Mouse (Mus musculus) urinary bladder, postnatal 0 days (tissue): ENCODE results near the gene H2-M10.6. TPM values are rescaled to one million over a fixed set of nuclear protein-coding genes. Genes with fewer than 3 reads are reported as not detected.

Experiments
- polyA plus RNA-seq: library from polyadenylated mRNA; unstranded; fragments of >200 nt; fragmentation: Nextera tagmentation; extraction: Ambion mirVana; gene quantifications from 2 replicates; pipeline ENCODE4 v1.2.1, GENCODE M21; 2015

H2-M10.6 gene
- polyA plus RNA-seq, result not detected in 2 replicates

GRCm38 (mm10) chr17:36811871-36812270 is at the start of gene H2-M10.6:
Gene H2-M10.6, plus strand, starts transcription at chr17:36812171.

DNA sequence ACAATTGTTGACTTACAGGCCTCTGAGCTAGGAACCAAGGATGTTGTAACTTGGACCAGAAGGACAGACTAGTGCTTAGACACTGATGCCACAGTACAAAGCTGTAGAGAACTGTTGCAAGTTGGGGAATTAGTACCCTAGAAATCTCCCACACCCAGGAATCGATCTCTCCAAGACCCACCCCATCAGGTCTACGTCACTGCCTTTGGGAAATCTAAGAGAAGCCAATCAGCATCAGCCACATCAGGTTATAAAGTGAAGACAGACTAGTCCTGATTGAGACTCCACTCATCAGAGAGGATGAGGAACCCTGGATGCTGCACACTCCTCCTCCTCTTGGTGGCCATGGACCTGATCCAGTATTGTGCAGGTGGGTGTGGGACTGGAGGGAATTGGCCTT is 39.4 kb upstream of the H2-M10.6 start, which contains the start of gene H2-M10.5:
TSS of gene H2-M10.5 (plus strand) at position 301 of the 400 bp plus-strand sequence.

GRCm38 (mm10) chr17:36836874-36837647 is 25.1 kb downstream of the H2-M10.6 start, which contains the start of gene Trim26:
Gene Trim26, plus strand, starts transcription at chr17:36837134.

Other genes starting within 250 kb of the H2-M10.6 start
- gene H2-M9, start 169.5 kb upstream of the H2-M10.6 start, polyA plus RNA-seq, result not detected in 2 replicates
- gene H2-M1, start 140.0 kb upstream of the H2-M10.6 start, polyA plus RNA-seq, result not detected in 2 replicates
- gene H2-M10.5, start 39.3 kb upstream of the H2-M10.6 start, polyA plus RNA-seq, result not detected in 2 replicates
- 26.9 and 28.6 TPM in 2 replicates for gene Trim26, start 25.0 kb downstream of the H2-M10.6 start, polyA plus RNA-seq
- 0.06 TPM in 1 of 2 replicates, not detected in the other for gene Trim15, start 55.0 kb downstream of the H2-M10.6 start, polyA plus RNA-seq
- 0.52 and 1.4 TPM in 2 replicates for gene Trim10, start 57.4 kb downstream of the H2-M10.6 start, polyA plus RNA-seq
- not detected in 2 replicates for gene Trim40, start 78.0 kb downstream of the H2-M10.6 start, polyA plus RNA-seq
- gene Trim31, start 85.9 kb downstream of the H2-M10.6 start, polyA plus RNA-seq, result not detected in 2 replicates
- 5.2 and 7.4 TPM in 2 replicates for gene Rnf39, start 130.7 kb downstream of the H2-M10.6 start, polyA plus RNA-seq
- gene Ppp1r11, start 139.6 kb downstream of the H2-M10.6 start, polyA plus RNA-seq, result 103 and 106 TPM in 2 replicates
- 45.3 and 49.1 TPM in 2 replicates for gene Znrd1, start 146.4 kb downstream of the H2-M10.6 start, polyA plus RNA-seq
- 4.8 and 5.9 TPM in 2 replicates for gene Znrd1as, start 146.4 kb downstream of the H2-M10.6 start, polyA plus RNA-seq
- gene 2410137M14Rik, start 169.1 kb downstream of the H2-M10.6 start, polyA plus RNA-seq, result 0.25 TPM in 1 of 2 replicates, not detected in the other
- gene H2-M5, start 177.4 kb downstream of the H2-M10.6 start, polyA plus RNA-seq, result 0.34 and 0.47 TPM in 2 replicates
- gene Zfp57, start 189.0 kb downstream of the H2-M10.6 start, polyA plus RNA-seq, result 22.6 and 30.9 TPM in 2 replicates
- gene Mog, start 211.2 kb downstream of the H2-M10.6 start, polyA plus RNA-seq, result not detected in 2 replicates
- gene Gabbr1, start 233.8 kb downstream of the H2-M10.6 start, polyA plus RNA-seq, result 9.2 and 9.7 TPM in 2 replicates